Mouse (Mus musculus): Measurements from ENCODE around the gene Adgb. TPM values are rescaled to one million over a fixed set of nuclear protein-coding genes. Genes with fewer than 3 reads are reported as not detected.

Gene Adgb
- polyA plus RNA-seq, 1 experiment from 2014 or later = 0.10 TPM

- Histone ChIP-seq H3K27ac (replicated peaks) (no peak overlapping the region), H3K36me3 (no peaks in the 10 kb centered on the region), H3K27me3 (no peaks in the 10 kb centered on the region), H3K4me3 (no peak overlapping the region), H3K9me3 (no peaks in the 10 kb centered on the region), H3K4me1 (peaks cover 12% of the 10 kb centered on the region), H3K4me2 (replicated peaks) (no peak overlapping the region), H3K9ac (replicated peaks) (no peak overlapping the region)
- no peak for ATAC-seq (replicated peaks)
- 79% methylated on average over 11 of the region's 11 CpGs for WGBS
Measured at GRCm38 (mm10) chr10:10322961-10323360, 149.2 kb downstream of the Adgb start.

GRCm38 (mm10) chr10:10321119-10321781 lies 150.9 kb downstream of the Adgb start:
- peak; percentile 98 for ATAC-seq (replicated peaks)
- no peaks in the 10 kb centered on the region for H3K36me3 ChIP-seq
- 11% methylated on average over 20 of the region's 20 CpGs for WGBS
- H3K9ac ChIP-seq (replicated peaks) = no peak overlapping the region
- no peaks in the 10 kb centered on the region for H3K9me3 ChIP-seq
- H3K4me1 ChIP-seq = peaks cover 12% of the 10 kb centered on the region
- H3K4me3 ChIP-seq = peak overlapping the region; percentile 30
- H3K4me2 ChIP-seq (replicated peaks) = peak overlapping the region; percentile 51
- H3K27me3 ChIP-seq = no peaks in the 10 kb centered on the region
- no peak overlapping the region for H3K27ac ChIP-seq (replicated peaks)

GRCm38 (mm10) chr10:10320364-10321083 lies 151.6 kb downstream of the Adgb start:
- peaks cover 12% of the 10 kb centered on the region for H3K4me1 ChIP-seq
- 23% methylated on average over 10 of the region's 10 CpGs for WGBS
- H3K9ac ChIP-seq (replicated peaks) = no peak overlapping the region
- no peaks in the 10 kb centered on the region for H3K9me3 ChIP-seq
- H3K36me3 ChIP-seq = no peaks in the 10 kb centered on the region
- no peak overlapping the region for H3K27ac ChIP-seq (replicated peaks)
- peak; percentile 53 for ATAC-seq (replicated peaks)
- no peaks in the 10 kb centered on the region for H3K27me3 ChIP-seq
- H3K4me2 ChIP-seq (replicated peaks) = peak overlapping the region; percentile 51
- H3K4me3 ChIP-seq = peak overlapping the region; percentile 30

- H3K27me3 ChIP-seq = no peaks in the 10 kb centered on the region
- H3K36me3 ChIP-seq = no peaks in the 10 kb centered on the region
- H3K9ac ChIP-seq (replicated peaks) = no peak overlapping the region
- no peak overlapping the region for H3K27ac ChIP-seq (replicated peaks)
- no peaks in the 10 kb centered on the region for H3K9me3 ChIP-seq
- WGBS = 71% methylated on average over 3 of the region's 3 CpGs
- peaks cover 12% of the 10 kb centered on the region for H3K4me1 ChIP-seq
- no peak for ATAC-seq (replicated peaks)
- H3K4me3 ChIP-seq = no peak overlapping the region
- H3K4me2 ChIP-seq (replicated peaks) = no peak overlapping the region
Measured at GRCm38 (mm10) chr10:10318086-10318485, 154.0 kb downstream of the Adgb start.

- no peaks in the 10 kb centered on the region for H3K9me3 ChIP-seq
- H3K36me3 ChIP-seq = no peaks in the 10 kb centered on the region
- no peak overlapping the region for H3K27ac ChIP-seq (replicated peaks)
- no peak overlapping the region for H3K4me3 ChIP-seq
- peaks cover 5% of the 10 kb centered on the region for H3K4me1 ChIP-seq
- WGBS = 96% methylated on average over 2 of the region's 2 CpGs
- no peak for ATAC-seq (replicated peaks)
- no peak overlapping the region for H3K4me2 ChIP-seq (replicated peaks)
- no peak overlapping the region for H3K9ac ChIP-seq (replicated peaks)
- H3K27me3 ChIP-seq = no peaks in the 10 kb centered on the region
Measured at GRCm38 (mm10) chr10:10315631-10316030, 156.5 kb downstream of the Adgb start.

GRCm38 (mm10) chr10:10314521-10314920 lies 157.6 kb downstream of the Adgb start:
- 75% methylated on average over 5 of the region's 5 CpGs for WGBS
- Histone ChIP-seq H3K4me3 (no peak overlapping the region), H3K9me3 (no peaks in the 10 kb centered on the region)

GRCm38 (mm10) chr10:10309877-10310426 lies 162.2 kb downstream of the Adgb start:
- no peak for ATAC-seq (replicated peaks)
- no peaks in the 10 kb centered on the region for H3K27me3 ChIP-seq
- H3K9ac ChIP-seq (replicated peaks) = no peak overlapping the region
- no peak overlapping the region for H3K27ac ChIP-seq (replicated peaks)
- no peaks in the 10 kb centered on the region for H3K9me3 ChIP-seq
- no peaks in the 10 kb centered on the region for H3K4me1 ChIP-seq
- no peaks in the 10 kb centered on the region for H3K36me3 ChIP-seq
- H3K4me3 ChIP-seq = no peak overlapping the region
- WGBS = 81% methylated on average over 8 of the region's 8 CpGs
- no peak overlapping the region for H3K4me2 ChIP-seq (replicated peaks)

More at GRCm38 (mm10) chr10:10314521-10314920, 157.6 kb downstream of the Adgb start:
- ATAC-seq (replicated peaks) = no peak
- Histone ChIP-seq H3K4me1 (no peaks in the 10 kb centered on the region), H3K9ac (replicated peaks) (no peak overlapping the region), H3K36me3 (no peaks in the 10 kb centered on the region), H3K4me2 (replicated peaks) (no peak overlapping the region), H3K27ac (replicated peaks) (no peak overlapping the region), H3K27me3 (no peaks in the 10 kb centered on the region)

- H3K4me2 ChIP-seq (replicated peaks) = no peak overlapping the region
- no peaks in the 10 kb centered on the region for H3K4me1 ChIP-seq
- H3K36me3 ChIP-seq = no peaks in the 10 kb centered on the region
- no peak for ATAC-seq (replicated peaks)
- no peaks in the 10 kb centered on the region for H3K27me3 ChIP-seq
- H3K9me3 ChIP-seq = no peaks in the 10 kb centered on the region
- H3K4me3 ChIP-seq = no peak overlapping the region
- 70% methylated on average over 4 of the region's 4 CpGs for WGBS
- H3K27ac ChIP-seq (replicated peaks) = no peak overlapping the region
- no peak overlapping the region for H3K9ac ChIP-seq (replicated peaks)
Measured at GRCm38 (mm10) chr10:10309056-10309455, 163.1 kb downstream of the Adgb start.

- no peak overlapping the region for H3K9ac ChIP-seq (replicated peaks)
- H3K27ac ChIP-seq (replicated peaks) = no peak overlapping the region
- no peak for ATAC-seq (replicated peaks)
- H3K36me3 ChIP-seq = no peaks in the 10 kb centered on the region
- H3K4me2 ChIP-seq (replicated peaks) = no peak overlapping the region
- 92% methylated on average over 5 of the region's 5 CpGs for WGBS
- no peak overlapping the region for H3K4me3 ChIP-seq
- no peaks in the 10 kb centered on the region for H3K27me3 ChIP-seq
- H3K9me3 ChIP-seq = no peaks in the 10 kb centered on the region
- H3K4me1 ChIP-seq = no peaks in the 10 kb centered on the region
Measured at GRCm38 (mm10) chr10:10307384-10307783, 164.7 kb downstream of the Adgb start.

GRCm38 (mm10) chr10:10304370-10304769 lies 167.8 kb downstream of the Adgb start:
- Histone ChIP-seq H3K4me1 (no peaks in the 10 kb centered on the region), H3K4me2 (replicated peaks) (no peak overlapping the region), H3K9ac (replicated peaks) (no peak overlapping the region), H3K36me3 (no peaks in the 10 kb centered on the region), H3K9me3 (no peaks in the 10 kb centered on the region), H3K27me3 (no peaks in the 10 kb centered on the region), H3K4me3 (no peak overlapping the region), H3K27ac (replicated peaks) (no peak overlapping the region)
- 63% methylated on average over 4 of the region's 4 CpGs for WGBS
- ATAC-seq (replicated peaks) = no peak

GRCm38 (mm10) chr10:10301692-10302091 lies 170.4 kb downstream of the Adgb start:
- no peaks in the 10 kb centered on the region for H3K27me3 ChIP-seq
- no peaks in the 10 kb centered on the region for H3K4me1 ChIP-seq
- H3K4me2 ChIP-seq (replicated peaks) = no peak overlapping the region
- H3K36me3 ChIP-seq = no peaks in the 10 kb centered on the region
- H3K4me3 ChIP-seq = no peak overlapping the region
- H3K9ac ChIP-seq (replicated peaks) = no peak overlapping the region
- ATAC-seq (replicated peaks) = no peak
- 11% methylated on average over 4 of the region's 4 CpGs for WGBS
- H3K27ac ChIP-seq (replicated peaks) = no peak overlapping the region
- H3K9me3 ChIP-seq = no peaks in the 10 kb centered on the region

- Histone ChIP-seq H3K4me3 (no peak overlapping the region), H3K36me3 (no peaks in the 10 kb centered on the region), H3K4me2 (replicated peaks) (no peak overlapping the region), H3K27me3 (no peaks in the 10 kb centered on the region), H3K9me3 (no peaks in the 10 kb centered on the region), H3K27ac (replicated peaks) (no peak overlapping the region), H3K9ac (replicated peaks) (no peak overlapping the region), H3K4me1 (no peaks in the 10 kb centered on the region)
- no peak for ATAC-seq (replicated peaks)
- 31% methylated on average over 8 of the region's 8 CpGs for WGBS
Measured at GRCm38 (mm10) chr10:10300915-10301439, 171.1 kb downstream of the Adgb start.
